Mouse (Mus musculus): ENCODE results near the gene Mamdc2.

Mamdc2 gene

GRCm38 (mm10) chr19:23435731-23436130 lies 12.5 kb downstream of the Mamdc2 start:
- DNase-seq (ENCODE audit: low read depth, low spot score): no peak

GRCm38 (mm10) chr19:23434433-23434832 lies 13.8 kb downstream of the Mamdc2 start:
- no peak for DNase-seq (ENCODE audit: low read depth, low spot score)

GRCm38 (mm10) chr19:23417668-23418067 lies 30.6 kb downstream of the Mamdc2 start:
- DNase-seq (ENCODE audit: low read depth, low spot score): no peak

GRCm38 (mm10) chr19:23410800-23411199 lies 37.4 kb downstream of the Mamdc2 start:
- no peak for DNase-seq (ENCODE audit: low read depth, low spot score)

GRCm38 (mm10) chr19:23410328-23410727 lies 37.9 kb downstream of the Mamdc2 start:
- DNase-seq (ENCODE audit: low read depth, low spot score): no peak

GRCm38 (mm10) chr19:23401469-23402135 lies 46.6 kb downstream of the Mamdc2 start:
- DNase-seq (ENCODE audit: low read depth, low spot score): no peak

GRCm38 (mm10) chr19:23400485-23400884 lies 47.8 kb downstream of the Mamdc2 start:
- DNase-seq (ENCODE audit: low read depth, low spot score): no peak

- DNase-seq (ENCODE audit: low read depth, low spot score): no peak
These were observed 52.3 kb downstream of the Mamdc2 start for GRCm38 (mm10) chr19:23395956-23396355.

GRCm38 (mm10) chr19:23394597-23394996 lies 53.6 kb downstream of the Mamdc2 start:
- DNase-seq (ENCODE audit: low read depth, low spot score): no peak

- DNase-seq (ENCODE audit: low read depth, low spot score): no peak
These were observed 59.4 kb downstream of the Mamdc2 start for GRCm38 (mm10) chr19:23388862-23389272.

GRCm38 (mm10) chr19:23388083-23388861 lies 60.0 kb downstream of the Mamdc2 start:
- DNase-seq (ENCODE audit: low read depth, low spot score): no peak

GRCm38 (mm10) chr19:23382396-23382795 lies 65.8 kb downstream of the Mamdc2 start:
- no peak for DNase-seq (ENCODE audit: low read depth, low spot score)

GRCm38 (mm10) chr19:23380968-23381367 lies 67.3 kb downstream of the Mamdc2 start:
- no peak for DNase-seq (ENCODE audit: low read depth, low spot score)

GRCm38 (mm10) chr19:23379752-23380504 lies 68.3 kb downstream of the Mamdc2 start:
- DNase-seq (ENCODE audit: low read depth, low spot score): no peak

- DNase-seq (ENCODE audit: low read depth, low spot score): no peak
These were observed 71.6 kb downstream of the Mamdc2 start for GRCm38 (mm10) chr19:23376536-23377201.

- DNase-seq (ENCODE audit: low read depth, low spot score): no peak
These were observed 73.1 kb downstream of the Mamdc2 start for GRCm38 (mm10) chr19:23374941-23375656.

- DNase-seq (ENCODE audit: low read depth, low spot score): no peak
These were observed 74.5 kb downstream of the Mamdc2 start for GRCm38 (mm10) chr19:23373728-23374127.

GRCm38 (mm10) chr19:23373287-23373686 lies 75.0 kb downstream of the Mamdc2 start:
- peak; percentile 64 for DNase-seq (ENCODE audit: low read depth, low spot score)

GRCm38 (mm10) chr19:23369275-23369674 lies 79.0 kb downstream of the Mamdc2 start:
- no peak for DNase-seq (ENCODE audit: low read depth, low spot score)

GRCm38 (mm10) chr19:23362006-23362405 lies 86.2 kb downstream of the Mamdc2 start:
- no peak for DNase-seq (ENCODE audit: low read depth, low spot score)

GRCm38 (mm10) chr19:23361124-23361523 lies 87.1 kb downstream of the Mamdc2 start:
- no peak for DNase-seq (ENCODE audit: low read depth, low spot score)

Data from CD4-positive, CD25-positive, alpha-beta regulatory T cell, adult 2 months (primary cell).